Mouse (Mus musculus): ENCODE data around the gene Sbno2.
"Not testable (repeated sequence)": the region's sequence is repeated elsewhere in the genome, so short reads cannot be mapped to it uniquely, and the experiment has no call there.

The Sbno2 gene

DNA sequence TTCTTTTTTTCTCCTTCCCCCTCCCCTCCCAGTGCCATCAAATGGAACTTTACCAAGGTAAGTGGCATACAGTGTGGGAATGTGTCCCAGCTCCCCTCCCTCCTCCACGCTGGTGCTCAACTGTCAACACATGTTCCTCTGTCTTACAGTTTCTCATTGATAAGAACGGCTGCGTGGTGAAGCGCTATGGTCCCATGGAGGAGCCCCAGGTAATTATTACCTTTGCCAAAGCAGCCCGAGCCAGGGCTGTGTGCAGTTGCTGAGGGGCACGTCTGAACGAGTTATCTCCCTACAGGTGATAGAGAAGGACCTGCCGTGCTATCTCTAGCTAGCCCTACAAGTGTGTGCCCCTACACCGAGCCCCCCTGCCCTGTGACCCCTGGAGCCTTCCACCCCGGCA lies 49.5 kb downstream of the Sbno2 start:
- DNase-seq: no peak

- DNase-seq: no peak
These were observed 50.0 kb downstream of the Sbno2 start for GRCm38 (mm10) chr10:80055364-80055763.

GRCm38 (mm10) chr10:80054911-80055310 lies 50.5 kb downstream of the Sbno2 start:
- not testable (repeated sequence) for DNase-seq

DNA sequence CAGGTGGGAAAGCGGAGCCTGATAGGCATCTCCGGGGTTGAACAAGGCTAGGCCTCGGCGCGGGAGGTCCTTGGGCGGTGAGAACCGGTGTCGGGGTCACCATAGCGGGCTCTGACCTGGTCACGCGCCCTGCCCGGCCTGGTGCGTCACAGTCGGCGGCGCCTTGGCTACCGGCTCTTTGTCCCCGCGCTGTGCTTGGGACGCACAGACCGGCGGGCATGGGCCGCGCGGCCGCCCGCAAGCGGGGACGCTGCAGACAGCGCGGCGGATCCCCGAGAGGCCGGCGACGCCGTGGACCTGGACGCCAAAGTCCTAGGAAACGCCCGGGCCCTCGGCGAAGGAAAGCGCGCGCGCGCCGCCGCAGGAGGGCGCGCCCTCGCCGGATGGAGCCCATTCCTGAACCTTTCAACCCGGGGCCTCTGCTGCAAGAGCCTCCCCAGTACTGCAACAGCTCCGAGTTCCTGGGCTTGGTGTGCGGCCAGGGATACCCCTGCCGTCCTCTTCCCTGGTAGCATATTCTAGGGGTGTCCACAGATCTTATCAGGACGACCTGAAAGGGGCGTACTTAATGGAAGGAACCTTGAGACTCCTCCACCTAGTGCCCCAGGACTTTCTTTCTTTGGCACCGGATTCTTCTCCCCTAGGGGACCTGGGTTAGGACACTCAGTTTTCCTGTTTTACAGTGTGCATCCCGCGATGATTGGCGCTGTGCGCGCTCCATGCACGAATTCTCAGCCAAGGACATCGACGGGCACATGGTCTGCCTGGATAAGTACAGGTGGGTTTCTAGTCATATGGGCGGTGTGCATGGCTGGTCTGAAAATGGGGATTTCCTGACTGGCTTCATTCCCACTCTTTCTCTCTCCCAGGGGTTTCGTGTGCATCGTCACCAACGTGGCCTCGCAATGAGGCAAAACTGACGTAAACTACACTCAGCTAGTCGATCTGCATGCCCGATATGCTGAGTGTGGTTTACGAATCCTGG lies 51.2 kb downstream of the Sbno2 start:
- DNase-seq: peak; percentile 86 to 87

- peak; percentile 100 for DNase-seq
These were observed 52.1 kb downstream of the Sbno2 start for GRCm38 (mm10) chr10:80053259-80053780.

- DNase-seq: no peak
These were observed 53.0 kb downstream of the Sbno2 start for GRCm38 (mm10) chr10:80052374-80052764.

GRCm38 (mm10) chr10:80051618-80052373 lies 53.6 kb downstream of the Sbno2 start:
- DNase-seq: peak; percentile 74 to 85

GRCm38 (mm10) chr10:80050885-80051617 lies 54.3 kb downstream of the Sbno2 start:
- DNase-seq: no peak

GRCm38 (mm10) chr10:80050244-80050643 lies 55.1 kb downstream of the Sbno2 start:
- DNase-seq: no peak

GRCm38 (mm10) chr10:80048834-80049233 lies 56.5 kb downstream of the Sbno2 start:
- no peak for DNase-seq

DNA sequence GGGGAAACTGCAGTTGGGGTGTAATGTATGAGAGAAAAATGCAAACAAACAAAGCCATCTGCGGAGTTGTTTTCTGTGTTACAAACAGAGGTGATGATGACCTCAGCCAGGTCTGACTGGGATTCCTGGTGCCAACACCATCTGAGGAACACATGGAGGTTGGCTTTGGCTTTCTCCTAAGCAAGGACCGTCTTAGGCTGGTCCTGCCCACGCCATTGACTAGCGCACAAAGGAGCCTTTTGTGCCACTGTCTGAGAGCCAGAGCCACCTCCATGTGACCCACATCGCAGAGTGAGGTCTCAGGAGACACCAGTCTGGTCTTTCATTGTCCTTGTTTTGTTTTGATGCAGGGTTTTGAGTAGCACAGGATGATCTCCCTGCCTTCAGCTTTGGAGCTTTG lies 57.0 kb downstream of the Sbno2 start:
- no peak for DNase-seq

DNA sequence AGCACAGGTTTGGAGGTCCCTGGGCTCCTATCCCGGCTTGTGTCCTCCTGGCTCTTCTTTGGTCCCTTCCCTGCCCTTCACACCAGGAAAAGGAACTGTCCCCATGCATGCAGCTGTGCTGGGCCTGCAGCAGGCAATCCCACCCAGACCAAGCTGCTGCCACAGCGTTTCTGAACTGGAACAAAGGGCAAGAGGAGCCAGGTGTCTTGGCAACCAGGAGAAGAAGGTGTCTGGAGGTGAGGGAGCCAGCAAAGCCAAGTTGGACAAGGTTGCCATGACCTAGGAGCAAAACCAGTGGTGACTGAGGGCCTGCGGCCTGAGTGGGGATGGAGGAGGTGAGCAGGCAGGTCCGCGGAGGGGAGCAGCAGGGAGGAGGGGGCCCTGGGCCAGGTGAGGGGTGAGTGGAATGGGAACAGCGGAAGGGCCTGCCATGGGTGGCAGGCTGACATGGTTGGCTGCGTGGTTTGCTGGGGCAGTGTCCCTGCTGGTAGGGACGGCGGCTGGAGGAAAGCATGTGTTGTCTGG lies 58.3 kb downstream of the Sbno2 start, which contains the start of gene Gpx4:
TSS of gene Gpx4 (plus strand) at position 126 of the 525 bp plus-strand sequence.
- no peak for DNase-seq

DNA sequence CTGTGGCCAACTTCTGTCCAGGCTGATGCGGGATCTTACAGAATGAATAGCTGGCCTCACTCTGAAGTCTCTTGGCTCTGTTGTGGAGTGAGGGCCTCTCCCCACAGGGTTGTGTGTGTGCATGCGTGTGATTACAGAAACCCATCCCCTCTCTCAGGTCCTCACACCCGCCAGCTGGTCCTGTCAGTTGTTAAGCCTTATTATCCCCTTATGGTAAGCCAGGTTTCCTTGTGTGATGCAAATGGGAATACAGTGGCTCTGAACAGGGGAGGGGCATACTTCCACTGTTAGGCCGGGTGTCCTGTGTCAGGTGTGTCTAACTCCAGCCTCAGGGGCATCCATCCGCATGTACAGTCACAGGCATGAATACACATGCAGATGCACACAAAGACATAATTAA lies 59.6 kb downstream of the Sbno2 start:
- DNase-seq: no peak

DNA sequence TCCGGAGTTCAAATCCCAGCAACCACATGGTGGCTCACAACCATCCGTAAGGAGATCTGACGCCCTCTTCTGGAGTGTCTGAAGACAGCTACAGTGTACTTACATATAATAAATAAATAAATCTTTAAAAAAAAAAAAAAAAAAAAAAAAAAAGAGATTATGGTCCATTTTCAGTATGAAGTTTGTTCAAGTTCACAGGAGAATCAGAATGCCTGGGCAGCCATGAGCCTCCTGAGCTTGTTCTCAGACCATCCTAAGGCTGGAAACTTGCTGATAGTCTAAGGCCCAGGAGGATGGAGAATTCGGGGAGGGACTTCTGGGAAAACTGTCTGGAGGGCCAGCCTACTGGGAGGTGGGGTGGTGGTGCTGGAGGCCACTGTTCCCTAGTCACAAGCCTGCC lies 60.0 kb downstream of the Sbno2 start:
- not testable (repeated sequence) for DNase-seq

GRCm38 (mm10) chr10:80044087-80044486 lies 61.3 kb downstream of the Sbno2 start:
- DNase-seq: no peak

DNA sequence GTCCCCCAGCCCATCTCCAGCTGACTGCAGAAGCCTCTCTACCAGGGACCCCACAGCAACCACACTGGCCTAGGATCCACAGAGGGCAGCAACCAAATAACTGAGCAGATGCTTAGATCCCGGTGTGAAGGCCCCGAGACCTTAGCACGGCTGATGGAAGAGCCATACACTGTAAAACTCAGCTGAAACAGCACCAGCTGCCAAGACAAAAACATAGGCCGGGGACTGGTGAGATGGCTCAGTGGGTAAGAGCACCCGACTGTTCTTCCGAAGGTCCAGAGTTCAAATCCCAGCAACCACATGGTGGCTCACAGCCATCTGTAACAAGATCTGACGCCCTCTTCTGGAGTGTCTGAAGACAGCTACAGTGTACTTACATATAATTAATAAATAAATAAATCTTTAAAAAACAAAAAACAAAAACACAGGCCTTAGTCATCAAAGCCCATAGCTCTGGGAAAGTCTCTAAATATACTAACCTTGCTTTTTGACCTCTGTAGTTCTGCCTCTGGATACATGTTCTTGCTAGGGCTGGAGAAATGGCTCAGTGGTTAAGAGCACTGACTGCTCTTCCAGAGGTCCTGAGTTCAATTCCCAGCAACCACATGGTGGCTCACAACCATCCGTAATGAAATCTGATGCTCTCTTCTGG lies 63.8 kb downstream of the Sbno2 start:
- DNase-seq: not testable (repeated sequence)

DNA sequence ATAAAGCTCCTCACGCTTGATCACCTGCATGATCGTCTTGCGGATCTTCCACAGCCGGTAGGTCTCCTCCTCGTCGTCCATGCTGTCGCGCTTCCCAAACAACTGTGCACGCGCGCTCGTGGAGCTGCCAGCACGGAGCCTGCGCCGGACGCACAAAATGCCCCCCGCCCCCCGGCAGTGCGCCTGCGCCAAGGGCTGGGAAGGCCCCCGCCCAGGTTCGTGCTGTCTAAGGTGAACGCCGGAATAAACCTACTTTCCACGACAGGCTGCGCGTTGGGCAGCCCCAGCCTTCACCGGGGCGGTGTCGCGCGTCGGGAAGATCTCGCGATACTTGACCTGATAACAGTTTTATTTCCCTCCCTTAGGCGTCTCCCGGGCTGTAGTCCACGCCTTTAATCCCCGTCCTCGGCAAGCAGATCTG lies 65.8 kb downstream of the Sbno2 start, which contains the start of gene Polr2e:
TSS of gene Polr2e (minus strand) at position 237 of the 421 bp plus-strand sequence.
- DNase-seq: peak; percentile 98 to 99

- DNase-seq: no peak
These were observed 68.5 kb downstream of the Sbno2 start for GRCm38 (mm10) chr10:80036832-80037231.

- peak in 1 of 2 experiments; percentile 75 for DNase-seq
These were observed 69.7 kb downstream of the Sbno2 start for GRCm38 (mm10) chr10:80035686-80036085.

GRCm38 (mm10) chr10:80035148-80035547 lies 70.2 kb downstream of the Sbno2 start:
- DNase-seq: no peak

DNA sequence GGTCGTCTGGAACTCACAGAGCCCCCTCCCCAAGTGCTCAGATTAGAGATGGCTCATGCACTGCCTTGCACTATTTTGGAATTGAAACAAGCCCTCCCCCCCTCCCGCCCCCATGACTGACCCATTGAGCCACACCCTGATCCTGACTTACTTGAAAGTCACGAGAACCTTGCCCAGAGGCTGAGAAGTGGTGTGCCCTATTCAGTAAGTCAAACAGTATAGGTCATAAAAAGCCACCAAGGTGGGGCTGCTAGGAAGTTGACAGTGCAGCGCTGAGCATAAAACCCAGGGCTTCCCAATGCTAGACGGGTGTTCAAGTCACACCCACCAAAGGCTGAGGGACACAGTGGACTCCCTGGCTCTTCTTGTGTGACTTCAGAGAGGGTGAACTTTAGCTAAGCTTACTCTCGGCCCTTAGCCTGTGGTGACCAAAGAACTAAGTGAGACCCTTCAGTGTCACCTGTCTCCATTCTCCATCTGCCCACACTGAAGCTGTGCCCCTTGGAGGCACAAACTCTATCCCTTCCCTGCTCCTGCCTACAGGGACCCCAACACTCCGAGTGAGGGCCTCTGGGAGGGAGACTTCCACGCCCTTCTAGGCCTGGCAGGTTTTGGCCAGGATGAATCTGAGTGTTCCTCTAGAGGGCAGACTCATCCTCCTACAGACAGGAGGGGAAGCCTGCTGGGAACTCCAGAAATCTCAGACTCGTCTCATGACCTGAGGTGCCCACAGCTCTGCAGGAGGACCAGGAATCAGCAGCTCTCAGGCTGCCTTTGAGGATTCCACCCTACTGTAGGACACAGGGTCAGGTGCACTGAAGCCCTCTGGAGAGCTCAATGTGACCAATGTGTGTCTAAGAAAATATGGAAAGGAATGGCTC lies 71.6 kb downstream of the Sbno2 start:
- peak; percentile 67 to 75 for DNase-seq
